Mouse (Mus musculus) left cerebral cortex, adult 2 months (tissue): ENCODE measurements around the gene Fam234b. TPM values are rescaled to one million over a fixed set of nuclear protein-coding genes. Genes with fewer than 3 reads are reported as not detected.

ENCODE experiments used
- DNase-seq, 2 experiments: peaks; one replicate each; pipeline ENCODE4 v3.0.0; 2021 to 2022; ENCODE audit warnings: low spot score in 2 of 2, mixed read lengths in 1 of 2; ENCODE audit errors: extremely low spot score in 1 of 2
- H3K27ac ChIP-seq: fragments of 200-600 bp; 2 replicates; pipeline ENCODE4 v1.8.1; 2022
- H3K4me3 ChIP-seq: fragments of 200-600 bp; 2 replicates; pipeline ENCODE4 v1.8.1; 2022
- CTCF ChIP-seq: fragments of 200-600 bp; IDR thresholded peaks from 2 replicates; pipeline ENCODE4 v1.8.1; 2022; ENCODE audit warnings: antibody characterized with exemption, mild to moderate bottlenecking, moderate library complexity
- intact Hi-C: fragments of 180-260 bp; cut with DNase I; formaldehyde crosslinking; loops from one replicate; pipeline ENCODE4 v1.15.1; 2025
- total RNA-seq, 2 experiments: library from RNA; stranded (reverse); gene quantifications; 2 replicates each; pipeline ENCODE4 v1.2.3; 2021

Gene Fam234b
- total RNA-seq, 2 experiments from 2014 or later = 167 to 178 TPM

DNA sequence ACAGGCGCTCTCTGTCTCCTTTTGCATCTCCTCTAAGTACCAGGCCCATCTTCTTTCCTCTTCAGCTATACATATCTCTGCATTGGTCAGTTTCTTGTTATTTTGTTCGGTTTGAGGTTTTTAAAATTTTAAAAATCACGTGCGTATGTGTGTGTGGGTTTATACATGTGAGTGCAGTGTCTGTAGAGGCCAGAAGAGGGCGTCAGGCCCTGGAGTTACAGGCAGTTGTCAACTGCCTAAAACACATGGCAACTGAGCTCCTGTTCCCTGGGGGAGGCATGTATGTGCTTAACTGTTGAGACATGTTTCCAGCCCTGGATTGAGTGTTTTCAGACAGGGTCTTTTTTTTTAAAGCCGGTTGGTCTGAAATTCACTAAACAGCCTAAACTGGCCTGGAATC, 4.9 kb downstream of the Fam234b start:
- TF ChIP-seq CTCF = peak; percentile 27
- peak overlapping the region; percentile 24; the same call in 1 of the 2 replicates for H3K27ac ChIP-seq
- no peak for DNase-seq
- H3K4me3 ChIP-seq = no peak overlapping the region
- intact Hi-C loops = no loop called here

DNA sequence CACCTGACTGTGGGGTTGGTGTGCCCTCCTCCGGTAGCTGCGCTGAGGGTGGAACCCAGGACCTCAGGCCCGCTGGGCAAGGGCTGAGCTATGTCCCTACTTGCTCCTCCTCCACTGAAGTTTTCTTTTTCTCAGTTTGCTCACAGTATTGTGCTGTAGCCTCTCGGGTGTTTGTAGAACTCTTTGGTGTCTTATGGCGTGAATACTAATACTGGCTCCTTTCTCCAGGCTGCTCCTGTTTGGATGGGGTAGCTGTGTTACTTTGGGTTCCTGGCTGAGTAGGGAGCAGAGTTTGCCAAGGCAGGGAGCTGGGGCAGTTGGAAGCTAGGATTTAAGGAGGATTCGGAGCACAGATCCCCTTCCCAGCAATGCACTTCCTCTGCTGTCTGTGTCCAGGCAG, 6.0 kb downstream of the Fam234b start:
- DNase-seq = peak in 1 of 2 experiments; percentile 30
- intact Hi-C loops = no loop called here
- H3K27ac ChIP-seq = peak overlapping the region; percentile 9; the same call in 1 of the 2 replicates
- no peak overlapping the region for H3K4me3 ChIP-seq
- TF ChIP-seq CTCF = no peak

- intact Hi-C loops = no loop called here
- Histone ChIP-seq H3K4me3 (no peak overlapping the region), H3K27ac (peak overlapping the region; percentile 9; the same call in 1 of the 2 replicates)
- no peak for DNase-seq
- TF ChIP-seq CTCF = no peak
Observed at GRCm38 (mm10) chr6:135204869-135205268, 7.1 kb downstream of the Fam234b start.

- no peak for TF ChIP-seq CTCF
- no peak for DNase-seq
Observed at GRCm38 (mm10) chr6:135205802-135206201, 8.0 kb downstream of the Fam234b start.

GRCm38 (mm10) chr6:135206909-135207308, 9.1 kb downstream of the Fam234b start:
- no peak for TF ChIP-seq CTCF
- H3K4me3 ChIP-seq = no peak overlapping the region
- DNase-seq = no peak
- intact Hi-C loops = no loop called here
- H3K27ac ChIP-seq = no peak overlapping the region; the same call in 1 of the 2 replicates

More at GRCm38 (mm10) chr6:135205802-135206201, 8.0 kb downstream of the Fam234b start:
- H3K27ac ChIP-seq = 0 out of 2 replicates have a peak overlapping the region, but pooled peaks have one; percentile 29
- H3K4me3 ChIP-seq = no peak overlapping the region
- intact Hi-C loops = no loop called here

DNA sequence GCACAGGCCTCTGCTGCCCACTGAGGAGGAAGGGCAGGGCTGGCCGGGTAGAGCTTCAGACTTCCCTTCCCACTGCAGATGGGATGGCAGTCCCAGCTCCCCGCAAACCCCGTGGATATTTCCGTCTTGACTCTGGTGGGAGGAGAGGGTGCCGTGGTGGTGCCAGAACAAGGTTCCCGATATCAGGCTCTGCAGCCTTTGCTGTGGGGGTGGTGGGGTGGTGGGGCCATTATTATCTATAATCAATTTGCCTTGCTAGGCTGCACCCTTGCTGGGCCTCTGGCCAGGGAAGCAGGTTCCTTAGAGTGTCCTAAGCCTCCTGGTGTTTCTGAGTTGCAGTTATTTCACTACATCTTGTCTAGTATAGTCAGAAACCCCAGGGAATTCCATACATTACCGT, 13.4 kb downstream of the Fam234b start:
- intact Hi-C loops = no loop called here

DNA sequence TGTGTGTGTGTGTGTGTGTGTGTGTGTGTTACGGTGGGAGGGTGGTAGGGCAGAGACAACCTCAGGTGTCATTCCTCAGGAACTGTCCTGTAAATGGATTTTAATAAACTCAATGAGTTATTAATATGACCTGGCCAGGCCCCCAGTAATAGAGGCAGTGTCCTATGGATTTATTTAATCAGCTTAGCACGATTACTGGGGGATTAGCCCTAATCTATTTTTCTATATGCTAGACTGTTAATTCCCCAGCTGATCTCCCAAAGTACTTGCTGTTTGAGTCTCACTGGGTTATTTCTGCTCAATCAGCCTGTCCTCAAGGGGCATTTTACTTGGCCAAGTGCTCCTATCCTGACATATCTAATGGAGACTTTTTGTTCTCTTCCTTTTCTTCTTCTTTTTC, 14.9 kb downstream of the Fam234b start:
- TF ChIP-seq CTCF = no peak
- no peak overlapping the region for H3K4me3 ChIP-seq
- no peak overlapping the region for H3K27ac ChIP-seq
- intact Hi-C loops = no loop called here
- no peak for DNase-seq

More for the DNA sequence above, 13.4 kb downstream of the Fam234b start:
- DNase-seq = no peak
- TF ChIP-seq CTCF = no peak
- H3K27ac ChIP-seq = no peak overlapping the region
- H3K4me3 ChIP-seq = no peak overlapping the region

DNA sequence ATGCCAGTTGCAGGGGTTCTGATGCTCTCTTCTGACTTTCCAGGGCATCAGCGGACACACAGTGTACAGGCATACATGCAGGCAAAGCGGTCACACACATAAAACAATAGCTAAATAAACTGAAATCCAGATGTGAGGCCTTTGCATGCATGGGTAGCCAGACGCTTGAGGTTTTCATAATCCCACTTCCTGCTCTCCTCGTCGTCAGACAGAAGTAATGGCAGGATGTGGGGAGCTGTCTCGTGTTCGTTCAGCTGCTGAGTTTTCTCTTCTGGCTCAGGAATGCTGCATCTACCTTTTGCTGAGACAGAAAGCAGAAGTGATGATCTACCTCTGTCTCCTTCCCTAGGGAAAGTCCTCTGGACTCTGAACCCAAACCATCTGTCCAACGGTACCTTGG, 20.6 kb downstream of the Fam234b start:
- no peak for DNase-seq
- intact Hi-C loops = no loop called here
- TF ChIP-seq CTCF = no peak
- Histone ChIP-seq H3K4me3 (no peak overlapping the region), H3K27ac (no peak overlapping the region)

GRCm38 (mm10) chr6:135219916-135220315, 22.1 kb downstream of the Fam234b start:
- intact Hi-C loops = no loop called here
- TF ChIP-seq CTCF = no peak
- Histone ChIP-seq H3K27ac (no peak overlapping the region), H3K4me3 (no peak overlapping the region)
- no peak for DNase-seq

- no peak overlapping the region for H3K27ac ChIP-seq
- intact Hi-C loops = loop anchor here (1.0 kb wide), 1 partner anchor 8 kb away; no protein-coding TSS in a partner anchor
- TF ChIP-seq CTCF = no peak
- no peak for DNase-seq
- H3K4me3 ChIP-seq = no peak overlapping the region
Observed at GRCm38 (mm10) chr6:135223786-135224416, 26.1 kb downstream of the Fam234b start.

DNA sequence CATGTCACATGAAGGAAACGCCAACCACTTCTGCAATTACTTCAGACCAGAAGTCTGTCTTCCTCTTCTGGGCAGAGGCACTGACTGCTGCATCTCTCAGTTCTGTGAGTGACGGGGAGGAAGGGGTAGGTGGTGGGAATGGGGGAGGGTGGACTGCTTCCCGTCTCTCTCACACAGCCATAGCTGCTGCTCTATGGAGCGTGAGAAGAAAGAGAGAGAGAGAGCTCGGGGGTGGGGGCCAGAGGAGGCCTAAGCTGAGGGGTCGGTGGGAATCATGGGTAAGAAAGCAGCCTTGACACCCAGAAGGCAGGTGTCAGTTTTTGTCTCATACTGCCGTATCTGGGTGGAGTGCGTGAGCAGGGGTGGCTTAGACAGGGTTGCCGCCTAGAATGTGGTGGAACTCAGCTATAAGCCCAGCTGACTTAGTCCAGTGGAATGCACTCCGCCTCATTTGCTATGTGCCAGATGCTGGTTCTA, 30.7 kb downstream of the Fam234b start:
- no peak for DNase-seq
- intact Hi-C loops = no loop called here
- H3K27ac ChIP-seq = no peak overlapping the region
- H3K4me3 ChIP-seq = no peak overlapping the region
- no peak for TF ChIP-seq CTCF

GRCm38 (mm10) chr6:135230586-135230985, 32.8 kb downstream of the Fam234b start:
- Histone ChIP-seq H3K4me3 (no peak overlapping the region), H3K27ac (no peak overlapping the region)
- no peak for DNase-seq
- intact Hi-C loops = loop anchor here (5.0 kb wide), 1 partner anchor 78 kb away; no protein-coding TSS in a partner anchor
- no peak for TF ChIP-seq CTCF
